Mouse (Mus musculus) neural tube, embryonic 15.5 days (tissue): ENCODE data around the gene Zscan4b. TPM values are rescaled to one million over a fixed set of nuclear protein-coding genes. Genes with fewer than 3 reads are reported as not detected.
"Not testable (repeated sequence)": the region's sequence is repeated elsewhere in the genome, so short reads cannot be mapped to it uniquely, and the experiment has no call there.

Source experiments
- ATAC-seq: fragments of 200-750 bp; cut with Nextera tagmentation; 2 replicates; pipeline ENCODE4 v1.8.0; 2017; ENCODE audit warnings: mild to moderate bottlenecking, moderate TSS enrichment, moderate library complexity; ENCODE audit not compliant: low FRiP score
- H3K27ac ChIP-seq: fragments of 300-500 bp; sonication (generic); replicated peaks from 2 replicates; pipeline ENCODE4 v1.5.1; 2015; ENCODE audit warnings: mild to moderate bottlenecking, inconsistent platforms
- H3K27me3 ChIP-seq: fragments of 300-500 bp; sonication (generic); replicated peaks from 2 replicates; pipeline ENCODE4 v1.6.1; 2015; ENCODE audit warnings: inconsistent platforms
- H3K36me3 ChIP-seq: fragments of 300-500 bp; sonication (generic); 2 replicates; pipeline ENCODE4 v1.6.1; 2015; ENCODE audit warnings: inconsistent platforms
- H3K4me1 ChIP-seq: fragments of 300-500 bp; sonication (generic); 2 replicates; pipeline ENCODE4 v1.6.1; 2015; ENCODE audit warnings: inconsistent platforms
- H3K4me2 ChIP-seq: fragments of 300-500 bp; sonication (generic); 2 replicates; pipeline ENCODE4 v1.6.1; 2015; ENCODE audit warnings: inconsistent platforms, mild to moderate bottlenecking, moderate library complexity
- H3K4me3 ChIP-seq: fragments of 300-500 bp; sonication (generic); replicated peaks from 2 replicates; pipeline ENCODE4 v1.5.1; 2015; ENCODE audit warnings: mild to moderate bottlenecking, inconsistent platforms
- H3K9ac ChIP-seq: fragments of 300-500 bp; sonication (generic); replicated peaks from 2 replicates; pipeline ENCODE4 v1.6.1; 2015; ENCODE audit warnings: mild to moderate bottlenecking, inconsistent platforms
- H3K9me3 ChIP-seq: fragments of 300-500 bp; sonication (generic); replicated peaks from 2 replicates; pipeline ENCODE4 v1.6.1; 2016; ENCODE audit warnings: inconsistent platforms
- WGBS: fragments of 180-500 bp; shearing (Covaris S2); methylation state at CpG from one replicate; pipeline ENCODE4 v1.1.7; 2015; ENCODE audit warnings: mixed read lengths; 5-methylcytosine and 5-hydroxymethylcytosine counted together
- polyA plus RNA-seq: library from polyadenylated mRNA; unstranded; fragments of >200 nt; fragmentation: Nextera tagmentation; extraction: Ambion mirVana; gene quantifications from 2 replicates; pipeline ENCODE4 v1.2.1, GENCODE M21; 2015

The Zscan4b gene
- not detected in 2 replicates for polyA plus RNA-seq

DNA sequence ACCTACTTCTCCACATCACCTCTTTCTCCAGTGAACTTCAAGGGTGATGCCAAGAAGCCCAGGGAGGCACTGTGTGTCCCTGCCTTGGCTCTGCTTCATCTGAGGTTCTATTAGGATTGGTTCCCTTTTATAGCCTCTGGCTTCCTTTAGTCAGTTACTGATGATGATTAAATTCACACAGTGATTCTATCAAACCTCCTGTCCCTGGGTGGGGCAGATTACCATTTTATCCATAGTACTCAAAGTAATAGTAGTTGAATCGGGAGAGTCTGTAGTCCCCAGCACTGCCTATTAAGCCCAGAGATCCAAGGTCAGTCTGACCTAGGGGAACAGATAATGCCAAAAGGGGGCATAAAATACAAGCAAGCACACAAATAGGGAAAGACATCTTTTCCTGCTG, at the start of gene Zscan4b:
Gene Zscan4b (minus strand): TSS at position 101 of the 400 bp plus-strand sequence.
- not testable (repeated sequence) for H3K4me1 ChIP-seq, H3K27me3 ChIP-seq, H3K27ac ChIP-seq, H3K4me2 ChIP-seq, H3K9me3 ChIP-seq, ATAC-seq, H3K36me3 ChIP-seq, H3K4me3 ChIP-seq, H3K9ac ChIP-seq
- 90% methylated on average over 1 of the region's 1 CpGs for WGBS

Other genes starting within 250 kb of the Zscan4b start
- gene Nlrp4b, start 217.3 kb downstream of the Zscan4b start, polyA plus RNA-seq, result not detected in 2 replicates
- gene Vmn1r71, start 150.7 kb downstream of the Zscan4b start, polyA plus RNA-seq, result not detected in 2 replicates
- not detected in 2 replicates for gene Zscan4c, start 100.7 kb upstream of the Zscan4b start, polyA plus RNA-seq
- gene Zscan4-ps1, start 164.6 kb upstream of the Zscan4b start, polyA plus RNA-seq, result not detected in 2 replicates